Mouse (Mus musculus) gastrocnemius, adult 8-10 months (tissue): ENCODE measurements around the gene Umod. TPM values are rescaled to one million over a fixed set of nuclear protein-coding genes. Genes with fewer than 3 reads are reported as not detected.

ENCODE experiments used
- DNase-seq, 2 experiments: peaks; one replicate each; pipeline ENCODE4 v3.0.0; 2022; ENCODE audit warnings: low spot score in 2 of 2
- total RNA-seq, 4 experiments: library from RNA; stranded (reverse); gene quantifications; 2 replicates each; pipeline ENCODE4 v1.2.4; 2022

Gene Umod
- total RNA-seq, result not detected

DNA sequence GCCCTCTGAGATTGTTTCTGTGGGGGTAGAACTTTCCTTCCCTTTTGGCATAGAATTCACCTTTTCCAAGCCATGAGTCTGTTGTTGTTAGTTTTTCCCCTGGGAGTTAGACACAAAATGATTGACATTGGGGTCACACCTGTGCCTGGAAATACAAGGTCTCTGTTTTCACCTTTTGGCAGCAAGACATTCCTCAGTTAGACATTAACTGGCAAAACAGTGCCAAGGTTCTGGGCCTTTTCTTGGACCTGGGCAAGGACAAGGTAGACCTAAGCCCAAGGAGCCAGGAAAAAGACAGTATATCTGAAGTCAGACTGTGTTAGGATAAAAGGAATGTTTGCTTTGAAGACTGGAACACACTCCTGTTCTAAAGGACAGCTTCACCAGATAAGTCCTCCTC, at the start of gene Umod:
Gene Umod, minus strand, starts transcription at position 27 of the 400 bp plus-strand sequence.
- no peak for DNase-seq

DNA sequence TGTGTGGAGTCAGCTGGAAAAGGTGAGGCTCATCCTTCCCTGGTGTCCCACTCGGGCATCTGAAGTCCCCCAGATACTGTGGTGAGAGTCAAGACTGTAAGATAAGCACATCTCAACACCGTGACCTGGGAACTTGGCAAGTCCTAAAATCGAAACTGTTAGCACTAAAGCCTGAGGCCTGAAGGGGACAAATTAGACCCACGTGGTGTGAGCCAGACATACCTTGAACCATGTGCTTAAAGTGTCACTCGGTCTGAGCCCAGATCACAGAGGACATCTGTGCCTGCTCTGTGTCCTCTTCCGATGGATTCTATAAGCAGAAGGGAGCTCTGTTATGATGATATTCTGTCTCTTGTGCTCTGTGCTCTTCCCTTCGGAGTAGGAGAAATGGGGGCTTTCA, 49.5 kb upstream of the Umod start:
- DNase-seq, result no peak

DNA sequence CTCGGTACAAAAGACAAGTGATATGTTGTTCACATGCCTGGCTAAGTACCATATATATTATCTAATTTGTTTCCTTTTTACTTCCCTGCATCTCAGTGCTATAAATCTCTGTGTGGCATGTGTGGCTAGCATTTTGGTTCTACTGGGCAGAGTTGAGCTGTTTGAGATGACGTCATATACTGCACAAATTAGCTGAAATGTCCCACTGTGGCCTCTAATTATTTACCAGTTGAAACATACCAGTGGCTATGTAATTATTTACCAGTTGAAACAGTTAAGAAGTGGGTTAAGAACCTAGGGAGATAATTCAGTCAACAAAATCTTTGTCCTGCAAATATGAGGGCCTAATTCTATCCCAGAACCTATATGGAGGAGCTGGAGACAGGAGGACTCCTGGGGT, 48.5 kb upstream of the Umod start:
- no peak for DNase-seq

DNA sequence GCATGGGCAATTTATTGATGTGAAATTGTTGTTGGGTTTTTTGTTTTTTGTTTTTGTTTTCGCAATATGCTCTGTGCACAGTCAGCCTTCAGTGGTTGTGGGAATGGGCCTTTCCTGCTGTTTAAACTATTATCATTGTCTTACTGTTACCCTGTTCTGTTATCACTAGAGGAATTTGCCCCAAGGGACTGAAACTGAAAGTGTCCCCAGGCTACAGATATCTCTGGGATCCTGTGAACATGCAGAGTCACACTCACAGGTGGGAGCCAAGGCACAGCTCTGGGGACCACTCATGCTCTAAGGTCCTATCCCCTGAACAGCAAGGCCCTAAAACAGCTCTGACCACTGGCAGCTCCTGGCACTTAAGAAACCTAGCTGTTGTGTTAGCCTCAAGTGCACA, 48.1 kb upstream of the Umod start:
- no peak for DNase-seq

DNA sequence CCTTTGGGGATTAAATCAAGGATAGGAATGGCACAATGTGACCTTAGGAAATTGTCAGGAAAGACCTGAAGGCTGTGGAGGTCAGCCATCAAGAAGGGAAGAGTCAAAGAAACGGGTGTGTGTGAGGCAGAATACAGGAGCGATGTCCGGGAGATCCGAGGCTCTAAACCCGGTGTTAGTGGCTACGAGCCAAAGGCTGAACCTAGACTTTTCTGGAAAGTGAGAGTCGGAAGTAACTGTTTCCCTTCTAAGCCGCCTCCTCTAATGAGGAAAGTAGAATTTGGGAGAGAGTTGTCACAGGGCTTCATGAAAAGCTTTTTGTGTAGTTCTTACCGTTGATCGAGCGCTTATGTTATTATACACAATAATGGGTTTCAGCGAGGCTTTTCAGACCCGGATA, 47.4 kb upstream of the Umod start:
- DNase-seq, result no peak

DNA sequence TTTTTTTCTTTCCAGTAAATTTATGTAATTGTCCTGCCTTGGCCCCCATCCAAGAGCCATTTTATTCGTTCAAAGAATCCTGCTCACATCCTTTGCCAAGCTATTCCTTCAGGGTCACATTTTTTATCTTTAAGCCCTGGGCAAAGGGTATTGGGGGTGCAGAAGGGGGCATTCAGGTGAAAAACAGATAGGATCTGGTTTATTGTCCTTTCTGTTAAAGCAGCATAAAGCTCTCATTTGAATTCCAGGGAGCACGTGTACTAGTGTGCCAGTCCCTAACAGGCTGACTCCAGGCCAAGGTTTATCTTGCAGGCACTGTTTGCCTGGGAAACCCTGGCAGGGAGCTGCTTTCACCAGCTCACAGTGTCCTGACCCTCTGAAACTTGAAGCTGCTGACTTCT, 46.8 kb upstream of the Umod start:
- DNase-seq, result no peak

DNA sequence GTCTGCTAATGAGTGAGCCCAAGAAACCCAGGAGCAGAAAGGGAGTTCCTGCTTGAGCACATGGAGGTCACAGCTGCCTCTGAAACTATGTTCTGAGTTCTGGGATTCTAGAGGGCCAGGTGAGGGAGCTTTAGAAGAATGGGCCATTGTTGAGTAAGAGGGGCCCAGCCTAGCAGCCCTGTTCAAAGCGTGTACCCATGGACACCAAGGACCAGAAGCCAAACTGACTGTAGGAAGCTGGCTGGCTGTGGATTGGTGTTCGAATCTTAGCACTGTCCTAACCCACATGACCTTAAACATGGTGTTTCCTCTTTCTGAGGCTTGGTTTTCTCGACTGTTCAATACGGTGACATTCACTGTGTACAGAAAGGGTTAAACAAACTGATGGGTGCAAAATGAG, 44.3 kb upstream of the Umod start, which contains the start of gene Pdilt:
Gene Pdilt, minus strand, starts transcription at position 101 of the 400 bp plus-strand sequence.
- DNase-seq, result no peak

DNA sequence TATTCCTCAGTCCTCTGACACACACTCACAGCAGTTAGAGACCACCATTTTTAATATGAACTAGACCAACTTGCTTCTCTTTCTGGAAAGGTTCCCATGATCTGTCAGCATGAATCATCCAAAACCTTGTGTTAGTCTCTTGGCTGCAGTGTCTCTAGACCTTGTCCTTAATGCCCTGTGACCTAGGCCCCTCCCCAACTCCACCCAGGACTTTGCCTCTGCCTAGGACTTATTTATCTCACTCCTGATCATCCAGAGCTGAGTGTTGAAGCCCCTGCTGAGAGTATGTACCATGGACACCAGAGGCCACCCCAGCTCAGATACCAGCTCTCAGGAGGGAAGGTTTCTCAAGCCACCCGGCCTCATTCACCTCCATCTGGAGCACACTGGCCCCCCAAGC, 43.3 kb upstream of the Umod start:
- no peak for DNase-seq

DNA sequence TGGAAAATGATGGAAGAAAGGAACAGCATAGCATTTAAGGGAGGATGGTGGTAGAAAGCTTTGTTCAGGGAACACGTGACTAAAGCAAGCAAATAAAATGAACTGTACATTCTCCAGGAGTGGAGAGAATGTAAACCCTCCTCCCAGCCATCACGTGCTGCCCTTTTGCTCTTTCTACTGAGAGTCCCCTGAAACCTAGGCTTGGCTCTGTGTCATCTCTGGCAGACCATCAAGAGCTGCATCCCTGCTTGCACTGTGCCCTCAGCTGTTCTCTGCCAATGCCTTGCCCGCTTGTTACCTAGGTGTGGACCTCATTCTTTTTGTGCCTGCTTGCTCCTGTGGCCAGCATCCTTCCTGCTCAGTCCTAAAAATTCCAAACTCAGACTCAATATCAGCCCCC, 42.7 kb upstream of the Umod start:
- DNase-seq, result no peak

DNA sequence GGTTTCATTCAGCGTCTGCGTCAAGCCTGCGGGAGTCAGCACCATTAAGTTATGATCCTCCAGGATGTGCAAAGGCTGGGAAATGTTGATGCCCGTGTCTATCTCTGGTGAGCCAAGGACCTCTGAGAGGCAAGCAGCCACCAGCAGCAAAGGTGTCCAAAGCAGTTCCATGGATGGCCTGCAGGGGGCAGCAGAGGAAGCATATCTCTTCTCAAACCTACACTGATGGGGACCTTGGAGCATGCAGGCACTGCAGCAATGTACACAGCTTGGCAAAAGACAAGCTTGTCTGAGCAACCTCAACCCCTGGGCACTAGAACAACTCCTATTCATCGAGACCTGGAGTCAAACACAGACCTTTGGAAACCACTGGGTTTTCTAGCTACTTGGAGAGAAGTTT, 40.6 kb upstream of the Umod start:
- DNase-seq, result peak in 1 of 2 experiments; percentile 12

DNA sequence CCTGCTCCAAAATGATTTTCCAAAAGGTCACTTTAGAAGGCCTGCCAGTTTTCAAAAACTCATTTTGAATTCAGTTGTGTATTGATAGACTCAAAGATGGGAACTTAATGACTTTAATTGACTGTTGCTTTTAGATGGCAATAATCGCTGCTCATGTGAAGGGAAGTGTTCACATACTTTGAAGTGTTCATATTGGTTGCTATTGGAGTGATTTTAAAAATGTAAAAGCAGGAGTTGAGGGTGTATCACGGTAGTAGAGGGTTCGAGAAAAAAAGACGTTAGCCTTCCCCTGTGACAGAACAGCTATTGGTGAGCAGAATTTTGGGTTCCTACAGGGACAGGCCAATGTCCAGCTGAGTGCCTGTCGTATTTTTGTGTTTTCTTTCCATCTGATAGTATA, 40.1 kb upstream of the Umod start, which contains the start of gene Acsm5:
Gene Acsm5, plus strand, starts transcription at position 301 of the 400 bp plus-strand sequence.
- no peak for DNase-seq

DNA sequence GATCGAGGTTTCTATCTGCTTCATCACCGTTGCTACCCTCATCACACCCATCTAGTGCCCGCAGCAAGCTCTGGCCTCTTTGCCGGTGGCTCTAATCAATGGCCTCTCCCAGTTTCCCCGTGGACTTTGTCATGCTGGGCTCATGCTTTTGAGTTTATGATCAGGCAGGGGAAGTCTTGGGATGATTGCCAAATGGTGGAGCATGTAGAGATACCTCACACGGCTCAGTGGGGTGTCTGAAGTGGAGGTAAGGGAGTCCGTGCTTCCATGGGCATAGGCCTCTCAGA, 37.1 kb upstream of the Umod start:
- no peak for DNase-seq

DNA sequence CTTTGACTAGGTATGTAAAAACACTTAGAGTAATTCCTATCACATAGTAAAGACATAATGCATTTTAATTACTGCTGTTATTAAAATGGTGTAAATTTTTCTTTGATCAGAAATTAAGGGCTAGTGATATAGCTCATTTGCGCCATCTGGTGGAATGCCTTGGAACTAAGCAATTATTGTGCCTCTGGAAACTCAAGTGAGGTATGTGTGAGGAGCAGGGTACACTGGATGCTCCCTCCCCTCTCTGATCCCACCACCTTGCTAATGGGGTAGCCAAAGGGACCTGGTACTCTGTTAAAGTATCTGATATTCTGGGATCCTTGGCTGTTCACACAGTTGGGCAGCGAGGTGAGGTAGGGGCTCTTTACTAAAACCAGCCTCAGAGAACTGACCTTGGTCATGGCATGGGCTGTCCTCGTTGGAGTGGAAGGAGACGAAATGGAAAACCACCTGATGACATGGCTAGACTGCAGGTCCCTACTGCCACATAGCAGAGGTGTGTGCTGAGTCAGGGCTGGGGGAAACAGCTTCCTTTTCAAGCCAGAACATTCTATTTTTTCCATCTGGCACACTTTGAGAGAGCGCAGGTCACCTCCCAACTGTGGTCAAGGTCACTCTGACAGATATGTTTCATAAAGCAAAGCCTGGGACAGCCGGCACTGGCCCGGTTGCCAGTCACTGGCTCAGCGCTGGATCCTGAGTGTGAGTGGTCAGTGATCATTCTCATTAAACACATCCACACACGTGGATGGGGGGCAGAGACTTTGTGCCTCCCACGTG, 36.6 kb upstream of the Umod start:
- no peak for DNase-seq

DNA sequence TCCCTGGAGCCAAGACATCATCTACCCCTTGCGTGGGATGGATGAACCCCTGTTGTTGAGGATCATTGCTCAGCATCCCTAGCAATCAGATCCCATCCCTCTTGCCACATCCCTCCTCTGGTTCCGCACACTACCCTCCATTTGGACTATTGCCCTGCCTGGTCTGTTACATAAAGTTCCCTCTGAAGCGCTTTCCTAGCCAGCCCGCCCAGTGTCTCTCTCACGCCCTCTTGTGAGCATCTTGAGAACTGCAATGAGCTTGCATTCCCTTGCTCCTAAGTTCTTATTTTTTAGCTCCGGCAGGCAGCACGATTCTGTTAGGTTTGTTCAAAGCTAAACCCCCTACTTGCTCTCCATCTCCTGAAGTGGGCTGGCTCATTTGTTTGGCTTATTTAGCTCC, 34.0 kb upstream of the Umod start:
- no peak for DNase-seq

DNA sequence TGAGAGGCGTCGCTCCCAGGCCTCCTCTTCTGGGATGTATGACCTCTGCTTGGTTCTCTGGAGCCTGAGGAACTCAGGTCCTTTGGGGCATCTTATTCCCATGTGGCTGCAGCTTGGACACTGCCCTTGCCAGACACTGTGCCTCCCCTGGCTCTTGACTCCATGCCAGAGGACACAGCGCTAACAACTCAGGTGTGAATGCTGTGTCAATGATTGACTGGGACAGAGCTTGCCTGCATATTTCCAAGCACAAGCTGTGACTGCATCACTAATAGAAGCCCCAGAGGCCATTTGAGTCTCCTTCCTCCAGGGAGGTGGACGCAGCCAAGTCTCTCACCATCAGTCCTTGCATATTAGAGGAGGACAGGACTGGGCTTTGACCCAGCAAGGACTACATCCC, 32.1 kb upstream of the Umod start:
- DNase-seq, result no peak

DNA sequence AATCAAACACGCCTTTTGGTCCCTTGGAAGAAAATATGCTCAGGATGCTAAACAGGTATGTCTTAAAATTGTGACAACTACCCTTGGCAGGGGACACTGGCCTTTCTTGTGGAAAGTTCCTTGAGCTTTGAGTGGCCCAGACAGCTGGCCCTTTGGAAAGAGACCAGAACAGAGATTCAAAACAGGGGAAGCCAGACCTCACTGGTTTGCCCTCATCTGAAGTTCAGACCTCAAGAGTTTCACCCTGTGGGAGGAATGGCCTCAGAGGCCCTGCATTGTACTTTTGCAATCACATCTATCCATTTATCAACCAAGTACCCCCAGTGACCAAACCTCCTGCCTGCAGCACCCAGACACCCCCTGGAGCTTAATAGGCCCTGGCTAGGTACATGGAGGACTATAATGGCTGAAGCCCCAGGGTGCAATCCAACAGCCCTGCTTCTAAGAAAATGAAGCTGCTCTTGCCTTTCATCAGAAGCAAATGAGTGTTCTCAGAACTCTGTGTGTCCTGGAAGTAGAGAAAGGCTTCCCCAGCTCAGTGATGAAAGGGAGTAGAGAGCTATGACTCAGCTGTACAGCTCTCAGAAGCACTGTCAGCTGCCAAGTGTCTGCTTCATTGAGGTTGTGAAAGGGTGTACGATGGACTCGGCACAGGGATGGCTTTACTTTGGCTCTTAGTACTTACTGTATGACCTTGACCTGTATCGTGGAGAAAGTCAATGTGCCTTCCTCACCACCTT, 11.1 kb upstream of the Umod start:
- no peak for DNase-seq

DNA sequence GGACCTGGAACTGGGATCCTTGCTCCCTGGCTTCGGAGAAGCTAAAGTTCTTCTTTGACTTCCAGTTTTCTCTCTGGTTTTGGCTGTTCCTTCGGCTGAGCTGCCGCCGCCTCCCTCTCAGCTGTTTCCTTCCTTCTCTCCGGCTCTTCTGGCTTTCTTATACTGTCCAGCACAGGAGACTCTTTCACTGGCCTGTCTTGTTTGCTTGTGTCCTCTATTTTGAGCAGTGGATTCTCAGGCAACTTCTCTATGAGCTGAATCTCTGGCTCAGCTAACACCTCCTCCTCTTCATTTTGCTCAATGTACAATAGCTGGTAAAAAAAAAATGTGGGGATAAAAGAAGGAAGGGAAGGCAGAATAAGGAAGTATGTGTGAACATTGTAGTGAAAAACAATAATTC, 7.6 kb upstream of the Umod start:
- no peak for DNase-seq

DNA sequence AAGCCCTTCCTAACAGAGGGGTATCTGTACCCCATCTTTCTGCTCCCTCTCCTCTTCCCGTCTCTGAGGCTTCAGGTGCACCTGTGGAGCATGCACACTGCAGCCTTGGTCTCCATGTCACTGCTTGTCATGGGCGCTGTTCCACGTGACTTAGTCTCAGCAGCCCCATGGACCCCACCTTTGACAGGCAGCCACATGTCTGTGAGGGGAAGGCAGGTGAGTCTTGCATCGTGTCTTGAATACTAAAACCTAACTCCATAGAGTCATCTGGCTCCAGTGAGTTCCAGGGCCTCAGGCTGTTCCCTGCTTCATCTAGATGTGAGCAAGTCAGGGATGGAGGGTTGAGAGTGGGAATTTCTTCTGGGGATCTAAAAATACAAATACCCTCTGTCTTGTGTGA, 5.1 kb upstream of the Umod start:
- DNase-seq, result no peak

DNA sequence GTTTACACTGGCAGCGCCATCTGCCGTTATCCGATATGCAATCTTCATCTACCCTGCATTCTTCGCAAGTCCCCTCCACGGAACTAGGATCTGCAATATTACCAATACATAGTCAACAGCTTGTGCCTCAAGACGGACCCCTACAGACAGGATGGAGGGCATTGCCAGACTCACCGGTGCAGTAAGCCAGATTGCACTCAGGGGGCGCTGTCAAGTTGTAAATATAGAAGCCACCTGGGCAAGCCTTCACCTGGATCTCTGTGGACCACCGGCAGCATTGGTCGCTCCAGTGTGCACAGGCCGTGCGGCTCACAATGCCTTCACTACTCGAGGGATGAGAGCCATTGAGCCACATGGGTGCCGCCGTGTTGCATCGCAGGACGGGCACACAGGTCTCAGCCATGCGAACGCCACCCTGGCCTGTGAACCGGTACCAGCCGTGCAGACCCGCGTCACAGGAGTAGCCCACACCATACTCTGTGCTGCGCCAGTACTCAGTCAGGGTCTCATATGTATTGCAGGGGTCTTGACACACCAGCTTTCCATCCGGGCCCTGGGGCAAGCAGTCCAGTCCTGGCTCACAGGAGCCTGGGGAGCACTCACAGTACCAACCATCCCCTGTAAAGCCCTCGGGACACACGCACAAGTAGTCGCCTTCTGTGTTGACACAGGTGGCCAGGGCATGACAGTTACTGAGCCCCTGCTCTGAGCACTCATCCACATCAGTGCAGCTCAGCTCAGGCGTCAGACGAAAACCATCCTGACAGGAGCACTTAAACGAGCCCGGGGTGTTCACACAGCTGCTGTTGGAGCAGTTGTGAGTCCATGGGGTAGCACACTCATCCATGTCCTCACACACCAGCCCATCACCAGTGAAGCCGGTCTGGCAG, 2.3 kb downstream of the Umod start:
- no peak for DNase-seq

DNA sequence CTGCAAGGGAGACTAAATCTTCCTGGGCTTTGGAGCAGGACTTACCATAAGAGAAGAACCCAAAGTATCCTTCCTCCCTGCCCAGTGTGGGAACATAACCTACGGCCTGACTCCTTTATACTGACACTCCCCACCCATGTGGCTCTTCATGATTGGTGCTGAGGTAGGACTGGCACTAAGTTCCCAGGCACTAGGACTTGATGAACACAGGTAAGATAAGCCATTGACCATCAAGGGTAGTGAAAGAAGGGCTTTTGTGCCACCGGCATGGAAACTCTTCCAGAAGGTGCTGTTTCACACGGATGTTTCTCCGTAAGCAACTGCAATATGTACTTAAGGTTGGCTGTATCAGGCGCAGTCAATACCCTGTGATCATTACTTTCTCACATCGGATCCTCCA, 19.9 kb downstream of the Umod start, which contains the start of gene Gp2:
Gene Gp2, minus strand, starts transcription at position 101 of the 400 bp plus-strand sequence.
- DNase-seq, result no peak

DNA sequence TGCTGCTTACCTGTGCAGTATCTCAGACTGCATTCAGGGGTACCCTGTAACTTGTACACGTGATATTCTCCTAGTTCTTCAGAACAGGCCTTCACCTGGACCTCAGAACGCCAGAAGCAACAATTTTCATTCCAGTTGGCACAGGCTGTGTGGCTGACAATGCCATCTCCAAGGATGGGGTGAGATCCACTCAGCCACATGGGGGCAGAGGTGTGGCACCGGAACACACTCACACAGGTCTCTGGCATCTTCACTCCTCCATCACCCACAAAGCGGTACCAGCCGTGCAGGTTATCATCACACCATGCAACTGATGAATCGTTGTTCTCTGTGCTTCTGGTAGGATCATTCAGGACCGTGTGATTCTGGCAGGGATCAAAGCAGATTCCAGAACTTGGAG, 24.9 kb downstream of the Umod start:
- no peak for DNase-seq

DNA sequence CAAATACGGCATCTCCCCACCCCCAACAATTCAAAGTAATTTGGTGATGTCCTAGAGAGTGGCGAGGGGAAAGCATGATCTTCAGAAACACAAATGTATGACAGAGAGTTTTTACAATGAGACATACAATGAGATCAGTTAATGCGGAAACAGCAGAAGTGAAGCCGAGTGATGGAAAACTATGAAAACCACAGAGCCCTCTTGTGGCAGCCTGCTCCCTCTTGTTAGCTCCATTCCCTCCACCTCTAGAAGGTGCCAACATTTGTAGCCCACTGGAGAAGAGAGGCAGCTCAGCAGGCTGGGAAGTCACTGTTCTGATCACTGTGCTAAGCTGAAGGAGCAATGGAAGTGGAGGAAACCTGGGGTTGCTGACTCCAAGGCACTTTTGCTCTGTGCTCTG, 35.2 kb downstream of the Umod start:
- no peak for DNase-seq
